Mouse (Mus musculus): ENCODE results near the gene Pah. TPM values are rescaled to one million over a fixed set of nuclear protein-coding genes. Genes with fewer than 3 reads are reported as not detected.

Pah gene
- total RNA-seq, 2 experiments from 2014 or later: 0.21 TPM; not detected in 1

- no peak for DNase-seq (ENCODE audit: low spot score in 2 of 2)
Observed at GRCm38 (mm10) chr10:87502283-87502682, 19.3 kb upstream of the Pah start.

GRCm38 (mm10) chr10:87503946-87504345 is 17.6 kb upstream of the Pah start:
- peak; percentile 65 to 71 for DNase-seq (ENCODE audit: low spot score in 2 of 2)

- DNase-seq (ENCODE audit: low spot score in 2 of 2): peak in 1 of 2 experiments; percentile 42
Observed at GRCm38 (mm10) chr10:87508581-87508980, 13.0 kb upstream of the Pah start.

- no peak for DNase-seq (ENCODE audit: low spot score in 2 of 2)
Observed at GRCm38 (mm10) chr10:87513052-87513451, 8.5 kb upstream of the Pah start.

- DNase-seq (ENCODE audit: low spot score in 2 of 2): no peak
Observed at GRCm38 (mm10) chr10:87518585-87518984, 3.0 kb upstream of the Pah start.

GRCm38 (mm10) chr10:87520401-87521116 is 1.0 kb upstream of the Pah start:
- DNase-seq (ENCODE audit: low spot score in 2 of 2): no peak

- DNase-seq (ENCODE audit: low spot score in 2 of 2): no peak
Observed at GRCm38 (mm10) chr10:87534172-87534571, 12.6 kb downstream of the Pah start.

- DNase-seq (ENCODE audit: low spot score in 2 of 2): no peak
Observed at GRCm38 (mm10) chr10:87545759-87546158, 24.2 kb downstream of the Pah start.

GRCm38 (mm10) chr10:87546299-87547234 is 25.0 kb downstream of the Pah start:
- no peak for DNase-seq (ENCODE audit: low spot score in 2 of 2)

- peak; percentile 39 to 47 for DNase-seq (ENCODE audit: low spot score in 2 of 2)
Observed at GRCm38 (mm10) chr10:87552726-87553125, 31.1 kb downstream of the Pah start.

- no peak for DNase-seq (ENCODE audit: low spot score in 2 of 2)
Observed at GRCm38 (mm10) chr10:87556441-87556840, 34.8 kb downstream of the Pah start.

GRCm38 (mm10) chr10:87563818-87564217 is 42.2 kb downstream of the Pah start:
- DNase-seq (ENCODE audit: low spot score in 2 of 2): no peak

GRCm38 (mm10) chr10:87565712-87566111 is 44.1 kb downstream of the Pah start:
- no peak for DNase-seq (ENCODE audit: low spot score in 2 of 2)

- DNase-seq (ENCODE audit: low spot score in 2 of 2): no peak
Observed at GRCm38 (mm10) chr10:87572500-87572899, 50.9 kb downstream of the Pah start.

- no peak for DNase-seq (ENCODE audit: low spot score in 2 of 2)
Observed at GRCm38 (mm10) chr10:87586696-87587095, 65.1 kb downstream of the Pah start.

- DNase-seq (ENCODE audit: low spot score in 2 of 2): no peak
Observed at GRCm38 (mm10) chr10:87593916-87594315, 72.3 kb downstream of the Pah start.

- peak; percentile 36 to 46 for DNase-seq (ENCODE audit: low spot score in 2 of 2)
Observed at GRCm38 (mm10) chr10:87596361-87597074, 74.9 kb downstream of the Pah start.

GRCm38 (mm10) chr10:87597075-87597677 is 75.6 kb downstream of the Pah start:
- peak; percentile 2 to 25 for DNase-seq (ENCODE audit: low spot score in 2 of 2)

GRCm38 (mm10) chr10:87602151-87602550 is 80.6 kb downstream of the Pah start:
- no peak for DNase-seq (ENCODE audit: low spot score in 2 of 2)

- no peak for DNase-seq (ENCODE audit: low spot score in 2 of 2)
Observed at GRCm38 (mm10) chr10:87625196-87625595, 103.6 kb downstream of the Pah start.

All from left cerebral cortex, adult 18-20 months (tissue).